Mouse (Mus musculus): Measurements from ENCODE around the gene Aamp. TPM values are rescaled to one million over a fixed set of nuclear protein-coding genes. Genes with fewer than 3 reads are reported as not detected.

The Aamp gene
- polyA plus RNA-seq, 1 experiment from 2014 or later: 257 TPM

GRCm38 (mm10) chr1:74302229-74302628, 17.7 kb upstream of the Aamp start:
- in situ Hi-C loops (cut with MboI; ENCODE audit: low pct_unique_long_range_greater_than_20kb): no loop called here
- no peak for TF ChIP-seq CTCF (IDR thresholded peaks at IDR 0.05)
- ChIA-PET CTCF (interaction anchor here (1.7 kb wide), 1 partner anchor 16 kb away, joined by 4 read pairs; no protein-coding TSS in a partner anchor), POLR2A (no interaction called here)
- no peak for ATAC-seq
- DNase-seq (ENCODE audit: low read depth, low spot score): no peak
- no peaks in the 10 kb centered on the region for H3K27me3 ChIP-seq

GRCm38 (mm10) chr1:74300347-74301110, 16.0 kb upstream of the Aamp start:
- ATAC-seq: no peak
- in situ Hi-C loops (cut with MboI; ENCODE audit: low pct_unique_long_range_greater_than_20kb): no loop called here
- no peak for TF ChIP-seq CTCF (IDR thresholded peaks at IDR 0.05)
- CTCF ChIA-PET: no interaction called here
- H3K27me3 ChIP-seq: no peaks in the 10 kb centered on the region
- no peak for DNase-seq (ENCODE audit: low read depth, low spot score)
- POLR2A ChIA-PET: no interaction called here

DNA sequence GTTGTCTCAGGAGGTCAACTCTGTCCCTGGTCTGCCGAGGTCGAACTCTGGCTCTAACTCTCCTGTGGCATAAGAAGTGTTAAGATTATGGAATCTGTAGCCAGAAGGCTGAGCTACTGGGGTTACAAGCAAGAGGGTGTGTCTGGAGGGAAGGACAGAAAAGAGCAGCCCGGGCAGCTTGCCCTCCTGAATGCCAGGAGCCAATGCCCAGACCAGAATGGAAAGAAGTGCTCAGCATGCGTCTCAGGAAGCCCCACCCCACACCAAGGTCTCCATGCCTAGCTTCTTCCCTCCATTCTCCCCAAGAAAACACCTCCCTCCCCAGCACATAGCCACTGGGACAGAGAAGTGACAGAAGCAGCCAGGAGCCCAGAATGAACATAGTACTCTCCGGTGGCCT, 14.5 kb upstream of the Aamp start:
- DNase-seq (ENCODE audit: low read depth, low spot score): no peak
- in situ Hi-C loops (cut with MboI; ENCODE audit: low pct_unique_long_range_greater_than_20kb): loop anchor here (10.0 kb wide), 1 partner anchor 264 kb away; no protein-coding TSS in a partner anchor

GRCm38 (mm10) chr1:74298157-74298750, 13.7 kb upstream of the Aamp start:
- DNase-seq (ENCODE audit: low read depth, low spot score): no peak
- no peak for TF ChIP-seq CTCF (IDR thresholded peaks at IDR 0.05)
- ChIA-PET CTCF (interaction anchor here (1.3 to 1.5 kb wide), 2 partner anchors 11 to 13 kb away, joined by 3 to 6 read pairs; no protein-coding TSS in a partner anchor), POLR2A (interaction anchor here (0.7 kb wide), 1 partner anchor 11 kb away, joined by 3 read pairs; no protein-coding TSS in a partner anchor)
- in situ Hi-C loops (cut with MboI; ENCODE audit: low pct_unique_long_range_greater_than_20kb): loop anchor here (10.0 kb wide), 1 partner anchor 263 kb away; no protein-coding TSS in a partner anchor
- no peaks in the 10 kb centered on the region for H3K27me3 ChIP-seq
- ATAC-seq: no peak

More for the DNA sequence above, 14.5 kb upstream of the Aamp start:
- TF ChIP-seq CTCF (IDR thresholded peaks at IDR 0.05): no peak
- ChIA-PET CTCF (interaction anchor here (1.3 kb wide), 1 partner anchor 13 kb away, joined by 3 read pairs; no protein-coding TSS in a partner anchor), POLR2A (no interaction called here)
- H3K27me3 ChIP-seq: no peaks in the 10 kb centered on the region
- no peak for ATAC-seq

DNA sequence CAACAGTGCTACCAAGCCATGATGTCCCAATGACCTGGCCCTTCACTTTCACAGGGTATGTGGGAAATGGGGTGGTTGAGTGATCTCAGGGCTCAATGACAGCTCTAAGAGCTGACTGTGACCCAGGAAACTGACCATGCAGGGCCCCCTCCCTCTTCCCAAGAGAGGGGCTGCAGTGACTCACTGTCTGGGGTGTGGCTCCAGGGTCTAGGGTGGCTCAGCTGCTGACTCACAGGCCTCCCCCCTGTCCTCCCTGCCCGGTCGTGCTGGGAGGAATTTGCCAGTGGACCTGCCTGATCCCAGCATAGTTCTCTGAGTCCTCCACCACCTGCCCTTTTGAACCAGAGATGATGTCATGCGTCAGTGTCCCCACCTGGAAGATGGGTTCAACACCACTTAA, 12.7 kb upstream of the Aamp start:
- TF ChIP-seq CTCF (IDR thresholded peaks at IDR 0.05): no peak
- in situ Hi-C loops (cut with MboI; ENCODE audit: low pct_unique_long_range_greater_than_20kb): loop anchor here (10.0 kb wide), 1 partner anchor 262 kb away; no protein-coding TSS in a partner anchor
- DNase-seq (ENCODE audit: low read depth, low spot score) (no peak), ATAC-seq (no peak)
- ChIA-PET POLR2A (interaction anchor here (3.5 kb wide), 1 partner anchor 11 kb away, joined by 13 read pairs; no protein-coding TSS in a partner anchor), CTCF (interaction anchor here (1.2 to 1.5 kb wide), 2 partner anchors 12 to 65 kb away, joined by 3 to 6 read pairs; partner anchors contain the start of gene Catip)
- no peaks in the 10 kb centered on the region for H3K27me3 ChIP-seq

GRCm38 (mm10) chr1:74296477-74296876, 11.9 kb upstream of the Aamp start:
- TF ChIP-seq CTCF (IDR thresholded peaks at IDR 0.05): no peak
- in situ Hi-C loops (cut with MboI; ENCODE audit: low pct_unique_long_range_greater_than_20kb): loop anchor here (10.0 kb wide), 1 partner anchor 262 kb away; no protein-coding TSS in a partner anchor
- ChIA-PET CTCF (interaction anchor here (1.1 to 1.9 kb wide), 5 partner anchors 8 to 156 kb away, joined by 3 to 9 read pairs (median 3); partner anchors contain the start of genes Aamp, Catip, Pnkd and Tmbim1), POLR2A (interaction anchor here (1.6 to 3.5 kb wide), 2 partner anchors 10 to 74 kb away, joined by 3 to 13 read pairs; no protein-coding TSS in a partner anchor)
- ATAC-seq (no peak), DNase-seq (ENCODE audit: low read depth, low spot score) (no peak)
- H3K27me3 ChIP-seq: no peaks in the 10 kb centered on the region

- no peak for TF ChIP-seq CTCF (IDR thresholded peaks at IDR 0.05)
- no peaks in the 10 kb centered on the region for H3K27me3 ChIP-seq
- ATAC-seq: peak; percentile 88
- ChIA-PET CTCF (interaction anchor here (1.1 to 1.9 kb wide), 5 partner anchors 9 to 157 kb away, joined by 3 to 9 read pairs (median 3); partner anchors contain the start of genes Aamp, Pnkd and Tmbim1), POLR2A (interaction anchor here (0.6 to 3.5 kb wide), 3 partner anchors 10 to 75 kb away, joined by 3 to 13 read pairs (median 3); no protein-coding TSS in a partner anchor)
- in situ Hi-C loops (cut with MboI; ENCODE audit: low pct_unique_long_range_greater_than_20kb): loop anchor here (10.0 kb wide), 1 partner anchor 261 kb away; no protein-coding TSS in a partner anchor
- peak; percentile 94 for DNase-seq (ENCODE audit: low read depth, low spot score)
These were observed 11.1 kb upstream of the Aamp start for GRCm38 (mm10) chr1:74295456-74296171.

DNA sequence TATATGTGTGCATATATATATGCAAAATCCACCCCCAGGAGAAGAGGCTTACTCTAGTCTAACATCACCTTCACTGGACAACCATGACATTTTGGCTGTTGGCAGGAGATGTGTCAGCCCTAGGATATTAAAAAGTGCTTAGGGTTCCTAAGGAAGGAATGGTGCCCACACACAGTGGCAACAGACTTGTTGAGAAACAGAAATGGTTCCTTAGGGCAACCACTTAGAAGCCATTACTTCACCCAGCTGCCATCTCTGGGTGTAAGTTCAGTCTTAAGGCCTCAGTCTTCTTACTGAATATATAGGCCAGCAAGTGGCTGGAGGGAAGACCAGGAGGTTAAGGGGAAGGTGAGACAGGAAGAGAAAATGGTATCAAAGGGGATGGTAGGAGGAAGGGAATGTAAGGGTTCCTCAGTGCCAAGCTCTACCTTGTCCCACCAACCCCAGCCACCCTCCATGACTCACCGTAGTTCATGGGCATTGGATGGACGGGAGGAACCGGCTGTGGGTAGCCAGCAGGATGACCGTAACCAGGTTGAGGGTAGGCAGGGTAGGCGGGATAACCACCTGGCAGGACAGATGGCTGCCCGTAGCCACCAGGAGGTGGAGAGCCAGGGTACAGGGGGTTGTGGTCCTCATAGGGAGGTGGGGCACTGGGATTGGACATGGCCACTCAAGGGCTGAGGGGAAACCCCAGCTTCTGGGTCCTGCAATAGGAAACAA, 10.4 kb upstream of the Aamp start:
- DNase-seq (ENCODE audit: low read depth, low spot score) (no peak), ATAC-seq (no peak)
- ChIA-PET POLR2A (interaction anchor here (0.6 to 3.5 kb wide), 3 partner anchors 9 to 76 kb away, joined by 3 to 13 read pairs (median 3); no protein-coding TSS in a partner anchor), CTCF (interaction anchor here (1.0 to 1.9 kb wide), 4 partner anchors 10 to 89 kb away, joined by 3 to 6 read pairs (median 4); partner anchors contain the start of genes Aamp, Pnkd and Tmbim1)
- TF ChIP-seq CTCF (IDR thresholded peaks at IDR 0.05): no peak
- in situ Hi-C loops (cut with MboI; ENCODE audit: low pct_unique_long_range_greater_than_20kb): loop anchor here (10.0 kb wide), 1 partner anchor 260 kb away; no protein-coding TSS in a partner anchor
- H3K27me3 ChIP-seq: no peaks in the 10 kb centered on the region

- ATAC-seq (no peak), DNase-seq (ENCODE audit: low read depth, low spot score) (no peak)
- ChIA-PET CTCF (interaction anchor here (1.0 to 1.9 kb wide), 3 partner anchors 9 to 88 kb away, joined by 3 to 6 read pairs (median 3); partner anchors contain the start of genes Aamp and Pnkd), POLR2A (interaction anchor here (0.5 to 3.5 kb wide), 2 partner anchors 8 to 292 kb away, joined by 6 to 13 read pairs; no protein-coding TSS in a partner anchor)
- no peak for TF ChIP-seq CTCF (IDR thresholded peaks at IDR 0.05)
- H3K27me3 ChIP-seq: no peaks in the 10 kb centered on the region
- in situ Hi-C loops (cut with MboI; ENCODE audit: low pct_unique_long_range_greater_than_20kb): loop anchor here (10.0 kb wide), 1 partner anchor 259 kb away; no protein-coding TSS in a partner anchor
These were observed 9.6 kb upstream of the Aamp start for GRCm38 (mm10) chr1:74294090-74294643.

All from Patski (cell line).